Mouse (Mus musculus): ENCODE measurements around the gene Zfp169. TPM values are rescaled to one million over a fixed set of nuclear protein-coding genes. Genes with fewer than 3 reads are reported as not detected.
A peak's percentile ranks its signal among the peaks of the same experiment; 100 is the strongest.

Gene Zfp169
- polyA plus RNA-seq, 1 experiment from 2014 or later = 4.2 TPM

MicroRNA genes within 50 kb of the gene (microRNA counts, 519-probe panel; counts per million panel counts)
- microRNA mmu-let-7a (5,309 counts per million, percentile 98 among the panel's probes with 10 or more counts), microRNA mmu-let-7d (5,457 counts per million, percentile 99 among the panel's probes with 10 or more counts), microRNA mmu-let-7f (4,857 counts per million, percentile 96 among the panel's probes with 10 or more counts)

Small RNA genes within 50 kb of the gene (microRNA-seq; reads per million reads assigned to microRNA genes)
- gene Gm24111 = not detected
- 284 reads per million, percentile 69 among the genes with 10 or more reads in this experiment for gene Mirlet7a-1
- gene Mirlet7d = 18,817 reads per million, percentile 97 among the genes with 10 or more reads in this experiment
- not detected for gene Mirlet7f-1

Other genes with a start within 250 kb of the Zfp169 start
- 0.76 and 1.8 TPM in 2 replicates for gene A830005F24Rik, start 119 bp upstream of the Zfp169 start, polyA plus RNA-seq (2015; fragmentation: Nextera tagmentation; extraction: Ambion mirVana)
- 11.4 and 12.3 TPM in 2 replicates for gene Ptpdc1, start 112.2 kb upstream of the Zfp169 start, polyA plus RNA-seq (2015; fragmentation: Nextera tagmentation; extraction: Ambion mirVana)
- gene Barx1, start 149.5 kb upstream of the Zfp169 start, polyA plus RNA-seq (2015; fragmentation: Nextera tagmentation; extraction: Ambion mirVana) = 0.11 and 0.13 TPM in 2 replicates